Mouse (Mus musculus) hematopoietic stem cell, adult 5-6 weeks (primary cell): Measurements from ENCODE around the gene Slc12a1. TPM values are rescaled to one million over a fixed set of nuclear protein-coding genes. Genes with fewer than 3 reads are reported as not detected.

ENCODE experiments used
- total RNA-seq: library from RNA; stranded (forward); fragments of 172-1452, 232-1000 nt; gene quantifications from 2 replicates; pipeline ENCODE4 v1.2.3, GENCODE M21; 2017

Slc12a1 gene
- total RNA-seq, 1 experiment from 2014 or later: not detected

Other genes starting within 250 kb of the Slc12a1 start
- gene Slc24a5, start 84.4 kb upstream of the Slc12a1 start, total RNA-seq: 12.6 and 17.5 TPM in 2 replicates
- 54.2 and 82.3 TPM in 2 replicates for gene Myef2, start 28.8 kb upstream of the Slc12a1 start, total RNA-seq
- not detected in 2 replicates for gene Ctxn2, start 15.8 kb upstream of the Slc12a1 start, total RNA-seq
- gene Dut, start 94.7 kb downstream of the Slc12a1 start, total RNA-seq: 150 and 167 TPM in 2 replicates